ENCODE assay signal across 8 mouse cellular contexts in genomic region chr9:52679362-52679947, GRCm38 (mm10). TPM values are rescaled to one million over a fixed set of nuclear protein-coding genes. Genes with fewer than 3 reads are reported as not detected.
DNase-seq lines count a peak whose midpoint lies in the region; ATAC-seq lines count a peak whose summit lies in the region.

TSS of gene AI593442 (minus strand) at chr9:52679780.

- peaks cover 40% of the 10 kb centered on the region for H3K27me3 ChIP-seq in kidney, embryonic 16.5 days (ENCODE audit: insufficient read depth, low read length)
- peaks cover 37% of the 10 kb centered on the region for H3K27me3 ChIP-seq in neural tube, embryonic 12.5 days (replicated peaks)

- no peaks in the 10 kb centered on the region for H3K9me3 ChIP-seq in kidney, embryonic 16.5 days (ENCODE audit: low read length)
- H3K9me3 ChIP-seq in neural tube, embryonic 12.5 days = no peaks in the 10 kb centered on the region

- peak within 1 kb of the TSS; percentile 58 for H3K4me2 ChIP-seq in kidney, embryonic 16.5 days (replicated peaks; ENCODE audit: low read depth, low read length)
- H3K4me2 ChIP-seq in neural tube, embryonic 12.5 days (replicated peaks) = peak within 1 kb of the TSS; percentile 83

- H3K9ac ChIP-seq in kidney, embryonic 16.5 days (replicated peaks; ENCODE audit: low read length) = 0 out of 2 replicates have a peak within 1 kb of the TSS, but pooled peaks have one; percentile 8
- H3K9ac ChIP-seq in neural tube, embryonic 12.5 days = peak within 1 kb of the TSS; percentile 64

- peaks cover 7% of the 10 kb centered on the region for H3K4me1 ChIP-seq in kidney, embryonic 16.5 days (ENCODE audit: insufficient read depth, low read length)
- H3K4me1 ChIP-seq in neural tube, embryonic 12.5 days = peaks cover 23% of the 10 kb centered on the region

- under 1% methylated on average over 27 of the region's 27 CpGs for WGBS in kidney, embryonic 16.5 days
- 0% methylated on average over 23 of the region's 27 CpGs for WGBS in neural tube, embryonic 12.5 days

- intact Hi-C loops in heart, postnatal 10 days (cut with DNase I) = no loop called here
- intact Hi-C loops in left cerebral cortex, postnatal 10 days (cut with DNase I) = loop anchor here (5.0 kb wide), 3 partner anchors 247 to 538 kb away; no protein-coding TSS in a partner anchor

- DNase-seq in kidney, adult 11 months = no peak
- peak; percentile 67 for DNase-seq in embryo, embryonic 9.5 days (ENCODE audit: extremely low spot score)
- DNase-seq in heart, postnatal 10 days = peak; percentile 8 to 9
- peak; percentile 59 to 77 for DNase-seq in left cerebral cortex, postnatal 10 days (ENCODE audit: extremely low spot score in 1 of 2, low spot score in 2 of 2)
- no peak for DNase-seq in spleen, postnatal 14 days (ENCODE audit: low spot score in 2 of 2)

- peak; percentile 81 for ATAC-seq in kidney, embryonic 16.5 days (ENCODE audit: low FRiP score, low TSS enrichment)
- peak; percentile 89 for ATAC-seq in neural tube, embryonic 12.5 days (ENCODE audit: low FRiP score, low read depth)
- no peak for ATAC-seq in monocyte, adult 5-6 weeks (replicated peaks; ENCODE audit: insufficient number of reproducible peaks, low FRiP score, low TSS enrichment, poor library complexity, severe bottlenecking)

- H3K27ac ChIP-seq in kidney, embryonic 16.5 days (ENCODE audit: low read length) = no peak within 1 kb of the TSS
- H3K27ac ChIP-seq in neural tube, embryonic 12.5 days = no peak within 1 kb of the TSS

- H3K4me3 ChIP-seq in kidney, embryonic 16.5 days (ENCODE audit: low read length) = peak within 1 kb of the TSS; percentile 44
- H3K4me3 ChIP-seq in neural tube, embryonic 12.5 days = peak within 1 kb of the TSS; percentile 50

- H3K36me3 ChIP-seq in kidney, embryonic 16.5 days (ENCODE audit: insufficient read depth, low read length) = no peaks in the 10 kb centered on the region
- H3K36me3 ChIP-seq in neural tube, embryonic 12.5 days = no peaks in the 10 kb centered on the region

RNA-seq across cellular contexts. Expression of gene AI593442, which starts in this region (rescaled TPM):
- 0.24 and 0.26 TPM in 2 replicates for polyA plus RNA-seq in kidney, embryonic 16.5 days (2015; fragmentation: Nextera tagmentation; extraction: Ambion mirVana)
- total RNA-seq in heart, postnatal 10 days (2021) = 1 to 10 TPM; 1.4 to 2.1 TPM
- 100 to 1,000 TPM; 147 to 155 TPM for total RNA-seq in left cerebral cortex, postnatal 10 days (2021)
- 6.5 and 9.7 TPM in 2 replicates for polyA plus RNA-seq in neural tube, embryonic 12.5 days (2016; fragmentation: Nextera tagmentation; extraction: Ambion mirVana)
- not detected in 3 replicates for total RNA-seq in monocyte, adult 5-6 weeks (2017)

Comparison
In these comparisons a context has a peak if more than half of its experiments do, and no peak if none do; other contexts are left out.
1. RNA of gene AI593442 (total RNA-seq): 147 to 155 TPM in left cerebral cortex, postnatal 10 days; 1.4 to 2.1 TPM in heart, postnatal 10 days and not detected in monocyte, adult 5-6 weeks; every median in the first group is over 10 times any median in the second.
2. Peak in ATAC-seq, H3K4me3 ChIP-seq, H3K9ac ChIP-seq and H3K4me2 ChIP-seq in kidney, embryonic 16.5 days; RNA of the gene not detected or under 1 TPM.
3. DNase-seq: peak in embryo, embryonic 9.5 days (single experiment), heart, postnatal 10 days (2 of 2) and left cerebral cortex, postnatal 10 days (2 of 2); none in kidney, adult 11 months (single experiment) and spleen, postnatal 14 days (0 of 2).